Mouse (Mus musculus) macrophage (primary cell): Measurements from ENCODE around the gene Acd. TPM values are rescaled to one million over a fixed set of nuclear protein-coding genes. Genes with fewer than 3 reads are reported as not detected.

Source experiments
- H3K27ac ChIP-seq: fragments of 350-480 bp; formaldehyde crosslinking; 2 replicates; pipeline ENCODE4 v1.9.0; 2021
- H3K36me3 ChIP-seq: fragments of 350-480 bp; formaldehyde crosslinking; 2 replicates; pipeline ENCODE4 v1.9.0; 2021; ENCODE audit errors: inconsistent target
- H3K4me3 ChIP-seq: fragments of 350-480 bp; formaldehyde crosslinking; 2 replicates; pipeline ENCODE4 v1.9.0; 2021; ENCODE audit errors: inconsistent target
- H3K79me2 ChIP-seq: fragments of 350-480 bp; formaldehyde crosslinking; 2 replicates; pipeline ENCODE4 v1.9.0; 2021; ENCODE audit errors: inconsistent target
- WGBS: methylation state at CpG from one replicate; pipeline ENCODE4 v1.1.7; 2026; ENCODE audit warnings: inconsistent platforms; ENCODE audit not compliant: missing documents; 5-methylcytosine and 5-hydroxymethylcytosine counted together
- polyA plus RNA-seq: library from polyadenylated mRNA; stranded (reverse); fragments of 250-400 nt; gene quantifications from 3 replicates; pipeline ENCODE4 v1.2.4, GENCODE M21; 2018; ENCODE audit warnings: inconsistent platforms

The Acd gene
- polyA plus RNA-seq, 1 experiment from 2014 or later = 20.7 TPM

DNA sequence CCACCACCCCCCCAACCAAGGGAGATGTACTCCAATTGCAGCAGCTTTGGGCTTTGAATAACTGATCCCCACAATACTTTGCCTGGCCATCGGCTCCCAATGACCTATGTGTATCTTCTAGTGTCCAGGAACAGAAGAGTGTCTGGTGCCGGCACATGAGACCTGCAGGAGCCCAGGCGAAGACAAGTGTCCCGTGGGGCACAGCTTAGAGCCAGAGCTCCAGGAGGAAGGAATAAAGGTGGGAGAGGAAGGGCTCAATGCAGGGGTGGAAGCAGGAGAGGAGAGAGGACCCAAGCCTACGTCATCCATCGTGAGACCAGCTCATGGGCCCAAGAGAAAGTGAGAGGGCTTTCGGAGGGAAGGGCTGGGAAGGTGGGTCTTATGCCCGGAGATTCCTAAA lies 7.8 kb upstream of the Acd start:
- H3K27ac ChIP-seq = no peak overlapping the region
- no peak overlapping the region for H3K4me3 ChIP-seq
- WGBS = 86% methylated on average over 7 of the region's 8 CpGs
- no peaks in the 10 kb centered on the region for H3K79me2 ChIP-seq
- no peaks in the 10 kb centered on the region for H3K36me3 ChIP-seq

GRCm38 (mm10) chr8:105707498-105708403 lies 6.8 kb upstream of the Acd start, which contains the start of the genes 4933405L10Rik and Enkd1:
4933405L10Rik (plus strand) TSS chr8:105707655.
Enkd1 (minus strand) TSS chr8:105708210.
- Histone ChIP-seq H3K36me3 (no peaks in the 10 kb centered on the region), H3K79me2 (no peaks in the 10 kb centered on the region), H3K27ac (no peak within 1 kb of the TSS), H3K4me3 (peak within 1 kb of the TSS; percentile 37)
- 2% methylated on average over 53 of the region's 55 CpGs for WGBS

GRCm38 (mm10) chr8:105706426-105706825 lies 5.5 kb upstream of the Acd start:
- Histone ChIP-seq H3K27ac (no peak overlapping the region), H3K4me3 (no peak overlapping the region)
- 89% methylated on average over 12 of the region's 12 CpGs for WGBS

DNA sequence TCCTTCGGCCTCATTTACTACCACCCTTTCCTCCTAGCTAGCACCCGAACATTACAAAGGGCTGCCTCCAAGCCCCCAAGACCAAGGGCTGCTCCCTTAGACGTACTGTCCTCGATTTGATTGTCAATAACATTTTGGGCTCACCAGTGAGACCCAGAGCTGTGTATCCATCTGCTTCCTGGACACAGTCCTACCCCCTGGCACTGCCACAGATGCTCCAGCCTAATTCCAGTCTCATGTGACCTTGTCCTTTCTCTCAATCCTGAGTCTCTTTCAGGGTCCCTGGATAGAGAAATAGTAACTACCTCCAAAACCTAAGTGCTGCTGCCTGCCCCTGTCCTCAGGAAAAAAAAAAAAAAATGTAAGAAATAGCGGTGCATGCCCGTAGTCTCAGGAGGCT lies 4.1 kb upstream of the Acd start:
- Histone ChIP-seq H3K79me2 (peaks cover 5% of the 10 kb centered on the region; the same call in 1 of the 2 replicates), H3K27ac (no peak overlapping the region), H3K4me3 (no peak overlapping the region), H3K36me3 (no peaks in the 10 kb centered on the region)
- 92% methylated on average over 6 of the region's 6 CpGs for WGBS

More at GRCm38 (mm10) chr8:105706426-105706825, 5.5 kb upstream of the Acd start:
- H3K79me2 ChIP-seq = no peaks in the 10 kb centered on the region
- H3K36me3 ChIP-seq = no peaks in the 10 kb centered on the region

GRCm38 (mm10) chr8:105704146-105704812 lies 3.4 kb upstream of the Acd start:
- Histone ChIP-seq H3K79me2 (peaks cover 6% of the 10 kb centered on the region; the same call in 1 of the 2 replicates), H3K4me3 (no peak overlapping the region), H3K27ac (no peak overlapping the region), H3K36me3 (no peaks in the 10 kb centered on the region)
- 96% methylated on average over 33 of the region's 34 CpGs for WGBS

GRCm38 (mm10) chr8:105702731-105703415 lies 2.0 kb upstream of the Acd start:
- H3K79me2 ChIP-seq = peaks cover 6% of the 10 kb centered on the region; the same call in 1 of the 2 replicates
- H3K4me3 ChIP-seq = no peak overlapping the region
- no peak overlapping the region for H3K27ac ChIP-seq
- H3K36me3 ChIP-seq = peaks cover 10% of the 10 kb centered on the region; the same call in 1 of the 2 replicates
- 97% methylated on average over 24 of the region's 24 CpGs for WGBS

DNA sequence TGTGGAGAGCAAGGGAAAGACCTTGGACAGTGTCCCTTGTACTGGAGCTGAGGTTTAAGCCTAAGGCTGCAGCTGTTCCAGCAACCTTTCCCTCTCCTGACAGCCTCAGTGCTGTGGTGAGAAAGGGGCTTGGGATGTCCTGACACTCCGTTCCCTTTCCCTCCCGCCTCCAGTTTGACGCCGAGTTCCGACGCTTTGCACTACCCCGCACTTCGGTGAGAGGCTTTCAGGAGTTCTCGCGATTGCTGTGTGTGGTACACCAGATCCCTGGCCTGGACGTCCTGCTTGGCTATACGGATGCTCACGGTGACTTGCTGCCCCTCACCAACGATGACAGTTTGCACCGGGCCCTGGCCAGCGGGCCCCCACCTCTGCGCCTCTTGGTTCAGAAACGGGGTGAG lies 1.1 kb upstream of the Acd start:
- no peak overlapping the region for H3K27ac ChIP-seq
- WGBS = 81% methylated on average over 17 of the region's 18 CpGs
- peaks cover 12% of the 10 kb centered on the region; the same call in 1 of the 2 replicates for H3K36me3 ChIP-seq
- H3K79me2 ChIP-seq = peaks cover 6% of the 10 kb centered on the region; the same call in 1 of the 2 replicates
- H3K4me3 ChIP-seq = peak overlapping the region; percentile 29

- peaks cover 12% of the 10 kb centered on the region; the same call in 1 of the 2 replicates for H3K36me3 ChIP-seq
- 0% methylated on average over 21 of the region's 21 CpGs for WGBS
- H3K79me2 ChIP-seq = peaks cover 6% of the 10 kb centered on the region; the same call in 1 of the 2 replicates
- H3K27ac ChIP-seq = peak overlapping the region; percentile 88
- peak overlapping the region; percentile 94 for H3K4me3 ChIP-seq
These were observed 336 bp downstream of the Acd start for GRCm38 (mm10) chr8:105700566-105700965.

GRCm38 (mm10) chr8:105699488-105700215 lies 1.2 kb downstream of the Acd start:
- WGBS = 95% methylated on average over 11 of the region's 11 CpGs
- Histone ChIP-seq H3K27ac (no peak overlapping the region), H3K36me3 (peaks cover 12% of the 10 kb centered on the region; the same call in 1 of the 2 replicates), H3K79me2 (peaks cover 6% of the 10 kb centered on the region; the same call in 1 of the 2 replicates), H3K4me3 (peak overlapping the region; percentile 94)

DNA sequence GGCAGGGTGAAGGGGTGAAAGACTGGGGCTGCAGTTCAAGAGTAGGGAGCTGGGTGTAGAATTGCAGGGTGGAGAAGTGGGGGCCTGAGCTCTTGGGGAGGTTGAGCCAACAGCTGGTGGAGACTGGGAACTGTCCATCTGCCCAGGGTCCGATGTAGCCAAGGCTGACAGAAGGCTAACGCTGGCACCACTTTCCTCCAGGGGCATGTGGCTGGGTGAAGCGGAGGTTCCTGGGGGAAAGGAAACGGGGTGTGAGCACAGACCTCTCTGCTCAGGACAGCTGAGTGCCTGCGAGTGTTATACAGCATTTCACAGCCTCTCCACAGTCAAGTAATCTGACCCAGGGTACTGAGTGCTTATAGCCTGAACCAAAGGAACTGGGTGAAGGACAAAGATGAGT lies 2.2 kb downstream of the Acd start:
- peaks cover 6% of the 10 kb centered on the region; the same call in 1 of the 2 replicates for H3K79me2 ChIP-seq
- no peak overlapping the region for H3K27ac ChIP-seq
- 96% methylated on average over 5 of the region's 5 CpGs for WGBS
- no peak overlapping the region for H3K4me3 ChIP-seq
- peaks cover 12% of the 10 kb centered on the region; the same call in 1 of the 2 replicates for H3K36me3 ChIP-seq

DNA sequence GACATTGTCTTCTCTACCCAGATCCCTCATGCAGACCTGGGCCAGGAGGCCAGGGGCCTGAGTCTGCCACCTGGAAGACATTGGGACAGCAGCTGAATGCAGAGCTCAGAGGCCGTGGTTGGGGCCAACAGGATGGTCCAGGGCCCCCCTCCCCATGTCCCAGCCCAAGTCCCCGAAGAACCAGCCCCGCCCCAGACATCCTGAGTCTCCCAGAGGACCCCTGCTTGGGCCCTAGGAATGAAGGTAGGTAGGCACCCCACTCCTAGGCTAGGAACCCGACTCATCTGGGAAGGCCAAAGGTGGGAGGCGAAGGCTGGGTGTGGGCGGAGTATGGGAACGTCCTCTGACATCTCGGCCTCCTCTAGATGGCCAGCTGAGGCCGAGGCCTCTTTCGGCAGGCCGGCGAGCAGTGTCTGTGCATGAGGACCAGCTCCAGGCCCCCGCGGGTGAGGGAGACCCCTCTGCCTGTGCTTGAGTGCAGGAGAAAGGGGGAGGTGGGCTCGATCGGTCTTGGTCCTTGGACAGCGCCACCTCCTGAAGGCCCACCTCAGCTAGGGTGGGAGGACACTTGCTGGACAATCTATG lies 3.6 kb downstream of the Acd start:
- WGBS = 94% methylated on average over 13 of the region's 17 CpGs
- Histone ChIP-seq H3K36me3 (peaks cover 12% of the 10 kb centered on the region; the same call in 1 of the 2 replicates), H3K4me3 (no peak overlapping the region), H3K27ac (no peak overlapping the region), H3K79me2 (peaks cover 6% of the 10 kb centered on the region; the same call in 1 of the 2 replicates)

GRCm38 (mm10) chr8:105695080-105695780 lies 5.7 kb downstream of the Acd start:
- H3K36me3 ChIP-seq = peaks cover 12% of the 10 kb centered on the region; the same call in 1 of the 2 replicates
- WGBS = 91% methylated on average over 30 of the region's 30 CpGs

More at GRCm38 (mm10) chr8:105695080-105695780, 5.7 kb downstream of the Acd start:
- H3K27ac ChIP-seq = no peak overlapping the region
- peaks cover 4% of the 10 kb centered on the region; the same call in 1 of the 2 replicates for H3K79me2 ChIP-seq
- no peak overlapping the region for H3K4me3 ChIP-seq
